Mouse (Mus musculus): ENCODE data around the gene Igsf23.
"Not testable (repeated sequence)": the region's sequence is repeated elsewhere in the genome, so short reads cannot be mapped to it uniquely, and the experiment has no call there.

The Igsf23 gene

GRCm38 (mm10) chr7:19950589-19950988 lies at the start of gene Igsf23:
Igsf23 (minus strand) TSS chr7:19950756.
- DNase-seq: peak; percentile 53

GRCm38 (mm10) chr7:19996721-19997120 lies 46.2 kb upstream of the Igsf23 start:
- not testable (repeated sequence) for DNase-seq

- DNase-seq: not testable (repeated sequence)
Observed at GRCm38 (mm10) chr7:19991165-19991564, 40.6 kb upstream of the Igsf23 start, which contains the start of gene Nlrp9b. Nlrp9b (plus strand) TSS chr7:19991465.

GRCm38 (mm10) chr7:19971516-19971915 lies 21.0 kb upstream of the Igsf23 start:
- DNase-seq: no peak

- DNase-seq: no peak
Observed at GRCm38 (mm10) chr7:19970196-19970595, 19.6 kb upstream of the Igsf23 start.

- no peak for DNase-seq
Observed at GRCm38 (mm10) chr7:19969541-19970090, 19.1 kb upstream of the Igsf23 start.

GRCm38 (mm10) chr7:19969106-19969505 lies 18.6 kb upstream of the Igsf23 start:
- no peak for DNase-seq

GRCm38 (mm10) chr7:19964985-19965579 lies 14.5 kb upstream of the Igsf23 start, which contains the start of gene Ceacam20:
Ceacam20 (plus strand) TSS chr7:19965412.
- no peak for DNase-seq

- no peak for DNase-seq
Observed at GRCm38 (mm10) chr7:19962423-19962822, 11.9 kb upstream of the Igsf23 start.

- DNase-seq: peak; percentile 92
Observed at GRCm38 (mm10) chr7:19956341-19956781, 5.8 kb upstream of the Igsf23 start.

- DNase-seq: peak; percentile 50
Observed at GRCm38 (mm10) chr7:19955861-19956260, 5.3 kb upstream of the Igsf23 start.

- DNase-seq: no peak
Observed at GRCm38 (mm10) chr7:19953054-19953453, 2.5 kb upstream of the Igsf23 start.

GRCm38 (mm10) chr7:19952320-19952986 lies 1.9 kb upstream of the Igsf23 start:
- DNase-seq: no peak

GRCm38 (mm10) chr7:19949996-19950395 lies 560 bp downstream of the Igsf23 start:
- peak; percentile 93 for DNase-seq

GRCm38 (mm10) chr7:19948956-19949355 lies 1.6 kb downstream of the Igsf23 start:
- peak; percentile 26 for DNase-seq

- peak; percentile 73 for DNase-seq
Observed at GRCm38 (mm10) chr7:19945821-19946515, 4.6 kb downstream of the Igsf23 start.

GRCm38 (mm10) chr7:19945201-19945600 lies 5.4 kb downstream of the Igsf23 start:
- peak; percentile 35 for DNase-seq

- DNase-seq: peak; percentile 33
Observed at GRCm38 (mm10) chr7:19944709-19945108, 5.8 kb downstream of the Igsf23 start.

GRCm38 (mm10) chr7:19940256-19940655 lies 10.3 kb downstream of the Igsf23 start:
- peak; percentile 72 for DNase-seq

- DNase-seq: peak; percentile 76
Observed at GRCm38 (mm10) chr7:19939555-19940235, 10.9 kb downstream of the Igsf23 start.

- no peak for DNase-seq
Observed at GRCm38 (mm10) chr7:19937229-19937821, 13.2 kb downstream of the Igsf23 start.

- no peak for DNase-seq
Observed at GRCm38 (mm10) chr7:19935961-19936360, 14.6 kb downstream of the Igsf23 start.
